Mouse (Mus musculus): Measurements from ENCODE around the gene Stt3b. TPM values are rescaled to one million over a fixed set of nuclear protein-coding genes. Genes with fewer than 3 reads are reported as not detected.

The Stt3b gene
- polyA plus RNA-seq (2012): 41.2 and 52.0 TPM in 2 replicates

DNA sequence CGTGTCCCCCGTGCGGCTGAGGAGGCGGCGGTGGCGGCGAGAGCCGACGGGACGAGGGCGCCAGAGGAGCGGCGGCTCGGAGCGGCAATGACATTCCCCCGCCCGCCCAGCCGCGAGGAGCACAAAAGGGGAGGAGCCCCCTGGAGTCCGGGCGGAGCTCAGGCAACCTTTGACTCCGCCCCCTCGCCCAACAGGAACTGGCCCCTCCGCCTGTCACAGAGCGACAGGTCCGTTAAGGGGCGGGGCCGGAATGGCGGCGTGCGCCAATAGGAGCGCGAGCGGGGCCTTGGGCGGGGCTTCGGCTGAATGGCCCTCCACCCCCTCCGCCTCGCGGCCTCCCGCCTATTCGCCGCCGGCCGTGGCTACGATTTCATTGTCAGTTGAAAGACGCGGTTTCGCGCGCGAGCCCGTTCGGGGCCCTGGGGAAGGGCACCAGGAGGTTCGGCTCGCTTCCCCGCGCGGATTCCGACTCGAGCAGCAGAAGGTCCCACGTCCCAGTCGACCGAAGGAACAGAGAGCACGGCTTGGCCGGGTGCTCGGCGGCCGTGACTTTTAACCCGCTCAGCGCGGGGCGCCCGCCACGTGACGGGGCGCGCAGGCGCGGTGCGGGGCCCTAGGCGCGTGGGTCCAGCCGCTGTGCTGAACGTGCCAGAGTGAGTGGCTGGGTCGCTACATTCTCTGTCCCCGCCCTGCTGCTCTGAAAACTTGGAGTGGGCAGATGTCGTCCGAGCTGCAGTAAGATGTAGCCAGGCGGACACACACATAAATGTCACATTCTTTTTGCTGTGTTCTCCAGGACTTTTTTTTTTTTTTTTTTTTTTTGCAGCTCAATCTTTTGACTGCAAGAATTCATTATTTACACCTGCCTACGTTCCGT is at the start of gene Stt3b:
Gene Stt3b, minus strand, starts transcription at position 76 of the 877 bp plus-strand sequence.
- no peak for TF ChIP-seq GATA1 (IDR thresholded peaks at IDR 0.05; ENCODE audit: low read length)

DNA sequence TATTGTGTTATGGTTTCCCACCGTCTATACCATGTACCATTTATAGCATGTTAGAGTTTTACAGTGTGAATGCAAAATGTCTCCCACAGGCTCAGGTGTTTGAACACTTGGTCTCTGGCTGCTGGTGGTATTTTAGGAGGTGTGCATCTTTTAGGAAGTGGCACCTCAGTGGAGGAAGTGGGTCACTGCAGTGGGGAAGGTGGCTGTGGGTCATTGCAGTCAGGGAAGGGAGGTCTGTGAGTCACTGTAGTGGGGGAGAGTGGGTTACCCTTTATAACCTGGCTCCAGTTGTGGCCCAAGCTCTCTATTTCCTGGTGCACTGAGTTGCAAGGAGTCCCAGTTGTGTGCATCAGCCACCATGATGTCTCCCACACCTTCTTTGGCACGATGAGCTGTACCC is 48.2 kb upstream of the Stt3b start:
- no peak for TF ChIP-seq GATA1 (IDR thresholded peaks at IDR 0.05; ENCODE audit: low read length)

DNA sequence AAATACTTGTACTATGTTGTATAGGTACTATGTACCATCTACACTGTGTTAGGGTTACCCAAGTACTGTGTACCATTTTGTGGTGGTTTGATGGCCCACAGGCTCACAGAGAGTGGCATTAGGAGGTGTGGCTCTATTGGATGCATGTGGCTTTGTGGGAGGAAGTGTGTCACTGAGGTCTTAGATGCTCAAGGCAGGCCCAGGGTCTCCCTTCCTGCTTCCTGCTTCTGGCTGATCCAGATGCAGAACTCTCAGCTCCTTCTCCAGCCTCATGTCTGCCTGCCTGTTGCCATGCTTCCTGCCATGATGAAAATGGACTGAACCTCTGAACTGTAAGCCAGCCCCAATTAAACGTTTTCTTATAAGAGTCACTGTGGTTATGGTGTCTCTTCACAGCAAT is 47.8 kb upstream of the Stt3b start:
- TF ChIP-seq GATA1 (IDR thresholded peaks at IDR 0.05; ENCODE audit: low read length): no peak

DNA sequence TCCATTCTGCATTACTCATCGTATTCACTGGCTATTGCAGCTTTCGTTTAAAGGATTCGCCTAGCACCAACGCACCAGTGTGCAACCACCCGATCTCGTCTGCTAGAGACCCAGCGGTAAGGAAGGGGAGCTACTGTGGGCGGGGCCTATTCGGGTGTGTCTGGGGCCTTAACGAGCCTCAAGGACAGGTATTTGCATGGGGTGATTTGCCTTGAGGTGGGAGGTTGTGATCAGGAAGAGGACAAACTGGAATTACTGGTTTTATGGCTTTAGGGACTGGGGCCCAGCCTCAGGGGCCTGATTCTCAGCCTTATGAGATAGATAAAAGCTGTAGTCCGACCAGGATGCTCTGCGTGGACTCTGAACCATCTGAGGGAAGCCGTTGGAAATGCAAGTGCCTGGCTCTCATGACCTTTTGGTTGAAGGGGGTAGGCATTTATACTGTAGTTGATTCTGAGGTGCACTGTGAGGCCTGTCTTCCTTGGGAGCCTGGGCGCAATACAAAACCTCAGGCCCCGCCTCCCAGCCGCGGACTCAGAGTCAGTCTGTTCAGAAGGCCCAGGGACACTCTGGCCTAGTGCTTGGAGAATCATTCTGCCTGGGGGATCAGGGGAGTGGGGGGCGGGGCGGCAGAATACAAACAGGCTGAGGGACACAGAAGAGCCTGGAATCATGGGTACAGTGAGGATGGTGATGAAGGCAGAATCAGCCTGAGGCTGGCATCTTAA is 46.7 kb upstream of the Stt3b start:
- TF ChIP-seq GATA1 (IDR thresholded peaks at IDR 0.05; ENCODE audit: low read length): no peak

DNA sequence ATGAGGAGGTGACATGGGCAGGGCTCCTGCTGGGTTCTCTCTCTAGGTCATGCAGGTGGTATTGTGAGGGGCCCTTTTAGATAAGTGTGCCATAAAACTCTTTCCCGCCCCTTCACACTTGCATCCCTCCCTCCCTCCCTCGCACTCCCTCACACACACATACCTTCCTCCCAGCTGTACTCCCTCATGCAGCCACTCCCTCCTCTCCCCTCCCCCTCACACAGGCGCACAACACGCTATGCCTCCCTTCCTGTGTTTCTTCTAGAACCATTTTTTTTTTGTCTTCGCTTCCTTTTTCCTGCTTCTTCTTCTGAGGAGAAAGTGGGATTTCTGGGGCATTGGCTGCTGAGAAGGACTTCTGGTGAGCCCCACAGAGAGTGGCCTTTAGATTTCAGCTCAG is 45.8 kb upstream of the Stt3b start:
- no peak for TF ChIP-seq GATA1 (IDR thresholded peaks at IDR 0.05; ENCODE audit: low read length)

DNA sequence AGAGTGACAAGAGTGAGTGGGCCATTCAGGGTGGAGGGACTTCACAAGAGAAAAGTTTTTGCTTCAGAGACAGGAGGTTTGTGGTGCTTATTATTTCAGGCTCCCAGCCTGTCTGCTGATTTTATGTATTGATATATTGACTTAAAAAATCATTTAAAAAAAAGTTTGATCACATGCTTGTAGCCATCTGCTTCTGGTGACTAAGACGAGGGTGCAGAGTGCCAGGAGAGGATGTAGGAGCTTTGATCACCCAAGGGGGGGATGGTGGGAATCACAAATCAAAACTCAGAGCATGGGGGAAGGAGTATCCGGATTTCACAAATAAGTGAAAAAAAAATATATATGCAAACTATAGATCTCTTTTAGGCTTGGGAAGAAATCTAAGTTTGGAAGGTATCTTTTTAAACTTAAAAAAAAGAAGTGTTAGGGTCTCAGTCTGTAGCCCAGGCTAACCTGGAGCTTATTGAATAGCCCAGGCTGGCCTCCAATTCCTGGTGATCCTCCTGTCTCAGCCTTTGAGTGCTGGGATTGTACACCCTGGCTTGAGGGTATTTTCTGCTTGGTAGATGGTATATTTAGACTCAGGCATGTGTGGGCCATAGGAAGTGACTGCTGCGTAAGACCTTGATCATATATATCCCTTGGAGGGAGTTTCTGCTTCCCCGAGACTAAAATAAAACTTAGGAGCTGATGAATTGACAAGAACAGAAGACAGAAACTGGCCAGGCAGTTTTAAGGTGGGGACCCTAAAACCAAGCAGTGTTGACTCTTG is 39.7 kb upstream of the Stt3b start:
- TF ChIP-seq GATA1 (IDR thresholded peaks at IDR 0.05; ENCODE audit: low read length): no peak

DNA sequence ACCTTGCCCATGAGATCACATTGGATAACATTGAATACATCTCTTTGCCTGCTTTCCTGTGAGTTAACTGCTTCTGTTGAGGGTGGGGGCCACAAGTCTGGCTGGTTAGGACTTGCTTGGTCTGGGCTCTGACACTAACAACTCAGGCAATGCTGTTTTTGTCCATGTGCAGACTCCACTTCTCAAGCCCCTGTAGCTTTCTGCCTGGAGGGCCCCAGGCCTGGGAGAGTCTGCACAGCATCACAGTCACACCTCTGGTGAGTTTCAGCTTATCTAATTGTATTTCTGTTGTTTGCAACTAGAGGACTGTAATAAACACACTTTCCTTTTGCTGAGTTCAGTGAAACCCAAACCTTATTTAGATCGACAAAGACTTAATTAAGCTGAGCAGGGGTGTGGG is 38.9 kb upstream of the Stt3b start:
- no peak for TF ChIP-seq GATA1 (IDR thresholded peaks at IDR 0.05; ENCODE audit: low read length)

DNA sequence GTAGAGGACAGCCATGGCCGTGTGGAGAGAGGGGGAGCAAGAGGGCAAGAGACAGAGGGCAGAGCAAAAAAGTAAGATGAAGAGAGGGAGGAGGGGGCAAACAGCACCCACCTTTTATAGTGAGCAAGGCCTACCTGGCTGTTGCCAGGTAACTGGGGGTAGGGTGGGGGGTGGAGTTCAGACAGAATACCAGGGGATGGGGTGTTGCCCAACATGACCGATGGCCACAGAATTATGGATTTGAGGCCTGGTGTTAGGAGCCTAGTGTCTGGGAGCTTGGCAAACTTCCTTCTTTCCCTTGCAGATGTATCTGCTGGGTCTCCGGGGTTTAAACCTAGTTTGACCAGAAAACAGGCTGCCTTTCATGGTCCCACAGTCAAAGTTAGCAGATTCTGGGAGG is 34.7 kb upstream of the Stt3b start:
- TF ChIP-seq GATA1 (IDR thresholded peaks at IDR 0.05; ENCODE audit: low read length): no peak

DNA sequence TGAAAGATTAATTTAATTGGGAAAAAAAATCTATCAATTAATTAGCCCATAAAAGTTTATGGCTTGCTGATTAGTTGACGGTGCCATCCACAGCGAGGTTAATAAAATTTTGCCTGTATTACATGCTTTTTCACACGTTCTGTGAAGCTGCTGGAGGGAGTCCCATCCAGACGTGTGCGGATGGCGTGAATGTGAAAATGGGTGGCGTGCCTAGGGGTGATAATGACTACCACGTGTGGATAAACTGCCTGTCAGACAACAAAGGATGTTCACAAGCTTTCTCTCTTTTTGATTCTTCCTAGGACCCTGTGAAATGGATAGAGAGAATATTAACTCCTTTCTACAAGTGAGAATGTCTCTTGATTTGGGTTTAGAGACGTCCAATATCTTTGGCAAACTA is 31.4 kb upstream of the Stt3b start:
- TF ChIP-seq GATA1 (IDR thresholded peaks at IDR 0.05; ENCODE audit: low read length): no peak

DNA sequence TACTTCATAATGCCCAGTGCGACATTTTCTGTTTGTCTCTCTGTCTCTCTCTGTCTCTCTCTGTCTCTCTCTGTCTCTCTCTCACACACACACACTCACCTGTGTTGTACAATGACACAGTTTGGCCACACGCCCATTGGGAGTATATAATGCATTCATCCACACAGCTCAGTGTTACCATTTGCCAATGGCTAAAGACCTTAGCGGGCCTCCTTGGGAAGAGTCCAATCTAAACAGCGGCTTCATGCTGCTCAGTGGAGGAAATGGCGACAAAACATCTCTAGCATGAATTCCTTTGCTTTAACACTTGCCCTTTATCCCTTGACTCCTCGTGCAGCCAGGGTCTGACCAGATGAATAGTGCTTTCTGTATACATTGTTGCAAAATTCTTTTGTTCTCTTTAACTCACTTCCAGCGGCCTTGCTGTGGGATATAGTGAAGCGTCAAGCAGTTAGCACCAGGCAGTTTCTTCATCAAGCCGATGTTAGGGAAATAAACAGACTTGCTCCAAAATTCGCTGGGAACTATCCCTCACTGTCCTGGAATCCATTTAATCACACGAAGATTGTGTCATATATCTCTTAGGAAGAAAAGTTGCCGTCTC is 30.1 kb upstream of the Stt3b start:
- no peak for TF ChIP-seq GATA1 (IDR thresholded peaks at IDR 0.05; ENCODE audit: low read length)

DNA sequence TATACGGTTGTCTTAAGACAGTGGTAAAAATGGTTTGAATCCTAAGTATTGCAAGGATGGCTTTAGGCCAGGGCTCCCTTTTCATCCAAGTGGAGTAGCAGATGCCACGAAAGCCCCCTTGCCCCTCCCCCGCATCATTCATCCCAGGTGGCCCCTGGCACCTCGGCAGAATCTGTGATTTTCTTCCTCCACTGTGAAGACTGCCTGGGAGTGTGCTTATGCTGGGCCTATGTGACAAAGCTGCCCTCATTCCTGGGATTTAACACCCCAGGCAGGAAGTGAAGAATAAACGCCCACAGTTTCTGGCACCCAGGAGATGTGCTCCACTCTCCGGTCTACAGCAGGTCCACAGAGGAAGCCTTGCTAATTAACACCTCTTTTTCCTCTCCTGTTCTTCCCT is 28.6 kb upstream of the Stt3b start:
- TF ChIP-seq GATA1 (IDR thresholded peaks at IDR 0.05; ENCODE audit: low read length): no peak

DNA sequence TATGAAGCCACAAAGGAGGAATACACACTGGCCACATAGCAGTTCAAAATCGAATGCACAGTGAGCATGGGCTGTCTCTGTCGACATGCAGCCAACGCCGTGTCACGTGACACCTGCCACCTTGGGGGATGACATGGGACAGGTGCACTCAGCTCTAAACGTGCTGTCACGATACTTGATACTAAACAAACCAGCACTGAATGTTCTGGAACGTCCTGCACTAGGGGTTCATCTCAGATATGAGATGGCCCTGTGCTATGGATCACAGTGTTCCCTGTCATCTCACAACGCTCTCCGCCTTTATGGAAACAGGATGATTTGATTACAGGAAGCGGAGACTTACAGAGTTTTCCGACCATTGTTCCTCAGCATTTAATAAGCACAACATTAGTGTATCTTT is 22.8 kb upstream of the Stt3b start:
- TF ChIP-seq GATA1 (IDR thresholded peaks at IDR 0.05; ENCODE audit: low read length): no peak

DNA sequence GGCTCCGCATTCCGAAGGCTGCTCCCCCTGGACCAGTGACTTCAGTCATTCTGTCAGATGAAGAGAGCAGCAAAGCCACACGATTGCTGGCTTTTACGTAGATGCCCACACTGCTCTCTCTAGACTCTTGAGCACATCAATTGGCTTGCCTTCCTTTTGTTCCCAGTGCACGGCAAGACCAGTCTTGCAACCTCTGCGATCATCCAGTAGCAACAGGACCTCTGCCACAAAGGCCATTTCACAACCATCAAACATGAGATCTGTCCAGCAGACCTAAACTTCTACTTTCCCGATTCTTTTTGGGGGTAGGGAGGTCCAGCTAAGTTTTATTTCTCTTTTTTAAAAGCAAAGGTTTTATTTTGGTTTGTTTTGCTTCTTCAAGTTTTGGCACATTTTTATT is 22.1 kb upstream of the Stt3b start:
- no peak for TF ChIP-seq GATA1 (IDR thresholded peaks at IDR 0.05; ENCODE audit: low read length)

DNA sequence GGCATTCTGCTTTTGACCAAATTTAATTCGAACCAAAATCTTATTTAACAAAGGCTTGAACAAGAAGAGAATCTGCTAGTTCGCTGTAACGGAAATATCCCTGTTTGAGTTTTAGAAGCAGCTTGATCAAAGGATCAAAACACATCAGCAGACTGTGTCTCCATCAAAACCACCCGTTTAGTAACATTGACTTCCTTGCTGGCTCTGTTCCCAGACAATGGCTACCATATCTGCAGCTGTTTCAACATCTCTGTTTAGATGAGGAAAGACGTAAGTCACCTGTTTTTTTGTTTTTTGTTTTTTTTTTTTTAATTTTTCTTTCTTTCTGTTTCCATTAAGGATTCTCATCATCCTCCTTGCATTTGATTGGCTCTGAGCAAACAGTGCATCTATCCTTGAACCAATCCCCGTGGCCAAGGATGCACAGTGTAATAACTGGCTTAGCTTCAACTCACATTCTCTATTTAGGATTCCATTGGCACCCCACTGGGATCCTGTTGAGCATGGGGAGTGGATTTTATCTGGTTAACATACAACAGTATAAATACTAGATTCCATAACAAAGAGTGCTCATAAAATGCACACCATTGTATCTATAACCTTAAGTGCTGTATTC is 20.7 kb upstream of the Stt3b start:
- no peak for TF ChIP-seq GATA1 (IDR thresholded peaks at IDR 0.05; ENCODE audit: low read length)

DNA sequence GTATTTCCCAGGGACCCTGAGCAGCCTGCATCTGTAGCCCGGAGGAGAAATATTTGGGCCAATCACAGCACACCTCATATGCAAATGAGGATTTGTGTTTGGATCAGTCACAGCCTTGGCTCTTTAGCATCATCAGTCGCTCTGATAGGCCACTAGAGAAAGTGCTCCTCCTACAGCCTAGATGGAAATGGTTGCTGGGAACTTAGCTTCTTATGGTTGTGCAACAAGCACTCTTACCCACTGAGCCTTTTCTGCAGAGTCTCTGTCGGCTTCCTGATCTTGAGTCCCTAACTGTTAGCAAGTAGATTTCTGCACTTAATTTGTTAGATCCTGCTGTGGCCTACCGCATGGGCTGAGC is 16.3 kb upstream of the Stt3b start:
- TF ChIP-seq GATA1 (IDR thresholded peaks at IDR 0.05; ENCODE audit: low read length): no peak
